Mouse (Mus musculus) heart, adult 2 months (tissue): ENCODE results near the gene Ccr4.

Experiments
- CTCF ChIP-seq: fragments of 200-600 bp; IDR thresholded peaks from 2 replicates; pipeline ENCODE4 v1.8.1; 2022; ENCODE audit warnings: antibody characterized with exemption, mild to moderate bottlenecking, moderate library complexity
- EP300 ChIP-seq: fragments of 200-500 bp; IDR thresholded peaks from 2 replicates; pipeline ENCODE4 v1.6.1; 2011; ENCODE audit warnings: low read depth, low read length, control low read depth; ENCODE audit not compliant: insufficient read depth
- POLR2A ChIP-seq: fragments of 200-500 bp; IDR thresholded peaks from 2 replicates; pipeline ENCODE4 v1.6.1; 2011; ENCODE audit warnings: mild to moderate bottlenecking, low read depth, low read length, control low read depth; ENCODE audit not compliant: insufficient read depth

GRCm38 (mm10) chr9:114468217-114468616, 36.5 kb downstream of the Ccr4 start:
- TF ChIP-seq POLR2A (no peak), CTCF (no peak), EP300 (no peak)
